Mouse (Mus musculus): ENCODE data around the gene Cfap73. TPM values are rescaled to one million over a fixed set of nuclear protein-coding genes. Genes with fewer than 3 reads are reported as not detected.

Gene Cfap73
- polyA plus RNA-seq, 1 experiment: 0.15 TPM

- Histone ChIP-seq H3K4me3 (ENCODE audit: control insufficient read depth, insufficient read depth, low read length) (no peak overlapping the region), H3K27me3 (ENCODE audit: control insufficient read depth, insufficient read depth, low read length) (no peaks in the 10 kb centered on the region), H3K4me1 (replicated peaks; ENCODE audit: control insufficient read depth, insufficient read depth, low read length) (0 out of 2 replicates have a peak, but pooled peaks cover 5% of the 10 kb centered on the region), H3K36me3 (ENCODE audit: control insufficient read depth, insufficient read depth, low read length) (no peaks in the 10 kb centered on the region), H3K27ac (ENCODE audit: control insufficient read depth, insufficient read depth, low read length) (no peak overlapping the region)
- DNase-seq: no peak
- TF ChIP-seq CTCF (IDR thresholded peaks at IDR 0.05; ENCODE audit: borderline replicate concordance, control insufficient read depth, extremely low read depth, insufficient read depth, low read length, poor library complexity) (no peak), POLR2A (IDR thresholded peaks at IDR 0.05; ENCODE audit: control insufficient read depth, extremely low read depth, insufficient read depth, low read length, poor library complexity) (no peak)
- WGBS: 72% methylated on average over 5 of the region's 5 CpGs
Measured at GRCm38 (mm10) chr5:120660816-120661215, 26.8 kb upstream of the Cfap73 start.

DNA sequence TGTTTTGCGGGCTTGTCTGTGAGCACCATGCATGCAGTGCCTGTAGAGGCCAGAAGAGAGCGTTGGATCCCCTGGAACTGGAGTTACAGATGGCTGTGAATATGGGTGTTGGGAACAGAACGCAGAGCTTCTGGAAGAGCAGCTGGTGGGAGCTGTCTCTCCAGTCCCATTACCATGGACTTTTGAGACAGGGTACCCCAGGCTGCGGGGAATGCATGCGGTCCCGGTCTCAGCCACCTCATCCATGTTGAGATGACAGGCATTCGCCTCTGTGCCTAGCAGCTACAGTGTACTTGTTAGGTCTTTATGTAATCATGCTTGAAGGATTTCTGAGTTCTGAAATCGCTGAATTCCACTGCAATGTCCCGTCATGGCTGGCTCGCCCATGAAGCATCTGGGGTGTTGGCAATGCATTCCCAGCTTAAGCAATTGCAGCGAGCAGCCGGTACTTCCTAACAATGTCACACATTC lies 22.3 kb upstream of the Cfap73 start:
- DNase-seq: no peak
- no peaks in the 10 kb centered on the region for H3K27me3 ChIP-seq (ENCODE audit: control insufficient read depth, insufficient read depth, low read length)
- H3K36me3 ChIP-seq (ENCODE audit: control insufficient read depth, insufficient read depth, low read length): no peaks in the 10 kb centered on the region

GRCm38 (mm10) chr5:120653873-120654272 lies 19.8 kb upstream of the Cfap73 start:
- 96% methylated on average over 2 of the region's 2 CpGs for WGBS
- TF ChIP-seq CTCF (IDR thresholded peaks at IDR 0.05; ENCODE audit: borderline replicate concordance, control insufficient read depth, extremely low read depth, insufficient read depth, low read length, poor library complexity) (no peak), POLR2A (IDR thresholded peaks at IDR 0.05; ENCODE audit: control insufficient read depth, extremely low read depth, insufficient read depth, low read length, poor library complexity) (no peak)
- Histone ChIP-seq H3K36me3 (ENCODE audit: control insufficient read depth, insufficient read depth, low read length) (no peaks in the 10 kb centered on the region), H3K4me3 (ENCODE audit: control insufficient read depth, insufficient read depth, low read length) (no peak overlapping the region), H3K27me3 (ENCODE audit: control insufficient read depth, insufficient read depth, low read length) (no peaks in the 10 kb centered on the region), H3K4me1 (replicated peaks; ENCODE audit: control insufficient read depth, insufficient read depth, low read length) (peaks cover 12% of the 10 kb centered on the region), H3K27ac (ENCODE audit: control insufficient read depth, insufficient read depth, low read length) (no peak overlapping the region)
- no peak for DNase-seq

More for the DNA sequence above, 22.3 kb upstream of the Cfap73 start:
- Histone ChIP-seq H3K4me3 (ENCODE audit: control insufficient read depth, insufficient read depth, low read length) (no peak overlapping the region), H3K27ac (ENCODE audit: control insufficient read depth, insufficient read depth, low read length) (no peak overlapping the region), H3K4me1 (replicated peaks; ENCODE audit: control insufficient read depth, insufficient read depth, low read length) (no peaks in the 10 kb centered on the region)
- TF ChIP-seq CTCF (IDR thresholded peaks at IDR 0.05; ENCODE audit: borderline replicate concordance, control insufficient read depth, extremely low read depth, insufficient read depth, low read length, poor library complexity) (no peak), POLR2A (IDR thresholded peaks at IDR 0.05; ENCODE audit: control insufficient read depth, extremely low read depth, insufficient read depth, low read length, poor library complexity) (no peak)
- 94% methylated on average over 12 of the region's 12 CpGs for WGBS

DNA sequence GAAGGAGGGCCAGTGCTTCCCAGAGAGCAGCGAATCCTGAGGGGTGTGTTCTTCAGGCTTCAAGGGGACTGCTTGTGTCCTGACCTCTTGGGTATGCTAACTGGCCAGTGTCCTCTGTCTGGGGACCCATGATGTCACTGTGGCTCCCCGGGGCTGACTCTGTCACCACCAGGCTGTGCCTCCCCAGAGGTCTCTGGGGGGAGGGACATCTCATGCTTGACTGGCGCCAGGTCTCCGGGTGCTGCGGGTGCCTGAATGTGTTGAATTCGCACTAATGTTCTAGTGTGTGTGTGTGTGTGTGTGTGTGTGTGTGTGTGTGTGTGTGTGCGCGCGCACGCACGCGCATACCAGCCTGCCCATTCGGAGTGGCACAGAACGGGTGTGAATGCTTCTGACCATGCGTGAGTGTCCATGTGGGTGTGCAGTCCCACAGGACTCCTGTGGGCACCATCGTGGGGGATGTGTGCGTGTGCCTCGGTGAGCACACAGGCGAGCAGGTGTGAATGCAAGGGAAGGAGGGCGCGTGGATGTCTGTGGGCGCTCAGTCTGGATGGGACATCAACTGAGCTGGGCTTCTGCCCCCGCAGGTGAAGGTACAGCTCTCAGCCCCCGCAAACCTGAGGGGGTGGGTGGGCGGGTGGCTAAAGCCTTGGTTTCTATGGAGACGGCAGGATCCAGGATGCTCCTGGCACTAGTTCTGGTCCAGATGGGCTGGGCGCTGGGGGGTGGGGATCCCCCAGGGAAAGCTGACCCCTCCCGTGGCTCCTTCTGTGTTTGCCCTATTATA lies 19.1 kb upstream of the Cfap73 start:
- Histone ChIP-seq H3K36me3 (ENCODE audit: control insufficient read depth, insufficient read depth, low read length) (no peaks in the 10 kb centered on the region), H3K4me1 (replicated peaks; ENCODE audit: control insufficient read depth, insufficient read depth, low read length) (peaks cover 19% of the 10 kb centered on the region), H3K27ac (ENCODE audit: control insufficient read depth, insufficient read depth, low read length) (no peak overlapping the region), H3K27me3 (ENCODE audit: control insufficient read depth, insufficient read depth, low read length) (no peaks in the 10 kb centered on the region), H3K4me3 (ENCODE audit: control insufficient read depth, insufficient read depth, low read length) (no peak overlapping the region)
- TF ChIP-seq POLR2A (IDR thresholded peaks at IDR 0.05; ENCODE audit: control insufficient read depth, extremely low read depth, insufficient read depth, low read length, poor library complexity) (no peak), CTCF (IDR thresholded peaks at IDR 0.05; ENCODE audit: borderline replicate concordance, control insufficient read depth, extremely low read depth, insufficient read depth, low read length, poor library complexity) (no peak)
- WGBS: 95% methylated on average over 28 of the region's 28 CpGs
- DNase-seq: no peak

DNA sequence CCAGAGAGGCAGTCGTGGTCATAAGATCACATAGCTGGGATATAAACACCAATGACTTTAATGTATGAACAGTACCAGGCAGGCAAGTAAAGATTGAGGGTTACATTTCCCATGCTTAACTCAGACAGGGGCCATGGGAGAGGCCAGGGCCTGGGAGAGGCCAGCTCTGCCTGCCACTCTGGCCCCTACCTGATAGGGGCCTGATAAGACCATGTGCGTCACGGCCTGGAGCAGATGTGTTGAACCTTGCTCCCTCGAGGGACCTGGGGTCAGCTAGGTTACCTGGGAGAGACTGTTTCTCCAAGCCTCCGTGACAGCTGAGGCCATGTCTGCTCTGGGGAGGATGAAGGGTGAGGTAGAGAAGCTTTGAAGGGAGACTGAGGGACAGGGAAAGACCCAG lies 17.2 kb upstream of the Cfap73 start:
- no peak overlapping the region for H3K27ac ChIP-seq (ENCODE audit: control insufficient read depth, insufficient read depth, low read length)
- H3K4me1 ChIP-seq (replicated peaks; ENCODE audit: control insufficient read depth, insufficient read depth, low read length): peaks cover 34% of the 10 kb centered on the region
- no peaks in the 10 kb centered on the region for H3K36me3 ChIP-seq (ENCODE audit: control insufficient read depth, insufficient read depth, low read length)
- 96% methylated on average over 5 of the region's 5 CpGs for WGBS
- no peak for DNase-seq
- H3K4me3 ChIP-seq (ENCODE audit: control insufficient read depth, insufficient read depth, low read length): no peak overlapping the region
- no peaks in the 10 kb centered on the region for H3K27me3 ChIP-seq (ENCODE audit: control insufficient read depth, insufficient read depth, low read length)
- TF ChIP-seq POLR2A (IDR thresholded peaks at IDR 0.05; ENCODE audit: control insufficient read depth, extremely low read depth, insufficient read depth, low read length, poor library complexity): no peak
- TF ChIP-seq CTCF (IDR thresholded peaks at IDR 0.05; ENCODE audit: borderline replicate concordance, control insufficient read depth, extremely low read depth, insufficient read depth, low read length, poor library complexity): no peak

DNA sequence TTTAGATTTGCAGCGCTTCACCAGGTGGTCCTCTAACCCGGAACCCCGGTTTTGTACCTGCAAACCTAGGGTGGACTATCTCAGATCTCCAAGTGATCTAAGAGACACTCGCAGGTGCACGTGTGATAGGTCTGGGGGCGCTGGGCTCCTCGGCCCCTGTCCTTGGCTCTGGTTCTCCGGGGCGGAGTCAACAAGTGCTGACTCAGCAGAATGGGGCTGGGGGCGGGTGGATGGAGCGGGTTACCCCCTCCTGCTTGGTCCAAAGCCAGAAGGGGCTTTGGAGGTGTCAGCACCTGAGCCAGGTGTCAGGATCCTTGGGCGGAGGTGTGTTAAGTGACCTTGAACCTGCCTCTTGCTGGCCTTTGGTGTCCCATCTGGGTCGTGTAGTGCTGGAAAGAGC lies 15.9 kb upstream of the Cfap73 start:
- peak overlapping the region; percentile 67 for H3K4me3 ChIP-seq (ENCODE audit: control insufficient read depth, insufficient read depth, low read length)
- WGBS: 33% methylated on average over 13 of the region's 13 CpGs
- TF ChIP-seq POLR2A (IDR thresholded peaks at IDR 0.05; ENCODE audit: control insufficient read depth, extremely low read depth, insufficient read depth, low read length, poor library complexity) (no peak), CTCF (IDR thresholded peaks at IDR 0.05; ENCODE audit: borderline replicate concordance, control insufficient read depth, extremely low read depth, insufficient read depth, low read length, poor library complexity) (no peak)
- H3K27me3 ChIP-seq (ENCODE audit: control insufficient read depth, insufficient read depth, low read length): no peaks in the 10 kb centered on the region
- no peaks in the 10 kb centered on the region for H3K36me3 ChIP-seq (ENCODE audit: control insufficient read depth, insufficient read depth, low read length)
- DNase-seq: peak; percentile 34
- no peak overlapping the region for H3K27ac ChIP-seq (ENCODE audit: control insufficient read depth, insufficient read depth, low read length)
- H3K4me1 ChIP-seq (replicated peaks; ENCODE audit: control insufficient read depth, insufficient read depth, low read length): peaks cover 37% of the 10 kb centered on the region
